Mouse (Mus musculus): ENCODE measurements around the gene Akr1b3.

Akr1b3 gene

DNA sequence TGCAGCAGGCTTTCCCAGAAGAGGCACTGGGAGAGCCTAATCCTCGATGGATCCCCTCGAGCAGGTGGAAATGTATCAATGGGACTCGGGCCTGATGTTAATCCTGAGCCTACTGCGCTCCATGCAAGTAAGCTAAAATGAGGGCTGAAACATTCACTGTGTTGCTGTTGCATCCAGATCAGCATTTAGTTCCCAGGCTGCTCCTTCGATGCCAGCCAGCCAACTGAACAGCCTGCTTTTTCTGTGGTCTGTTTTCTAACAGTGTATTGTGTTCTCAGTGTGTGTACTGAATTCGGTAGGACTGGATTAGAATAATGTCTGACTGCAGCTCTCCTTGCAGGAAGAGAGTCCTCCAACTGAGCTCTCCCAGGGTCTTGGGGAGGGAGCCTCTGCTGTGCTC lies 46.6 kb downstream of the Akr1b3 start:
- DNase-seq (ENCODE audit: low read depth, low spot score) = no peak

DNA sequence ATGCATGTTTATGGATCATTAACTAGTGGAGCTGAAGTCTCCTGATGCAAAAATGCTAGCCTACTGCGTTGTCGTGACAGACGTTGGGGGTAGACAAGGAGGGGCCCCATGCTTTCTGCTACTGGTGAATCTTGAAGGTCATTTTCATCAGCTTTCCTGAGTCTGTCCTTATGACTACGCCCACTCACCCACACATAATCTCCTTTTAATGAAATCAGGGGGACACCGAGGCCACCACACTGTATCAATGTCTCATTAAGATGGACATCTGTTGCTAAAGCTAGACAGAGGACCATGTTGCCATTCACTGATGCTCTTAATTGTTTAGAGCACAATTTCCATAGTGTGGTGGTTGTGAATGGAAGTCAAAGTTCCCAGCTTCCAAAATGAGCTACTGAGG lies 58.7 kb downstream of the Akr1b3 start:
- no peak for DNase-seq (ENCODE audit: low read depth, low spot score)
